Mouse (Mus musculus) cerebellum, adult 8-10 months (tissue): ENCODE results near the gene Max.

Experiments used
- DNase-seq: peaks from one replicate; pipeline ENCODE4 v3.0.0; 2022

The Max gene

DNA sequence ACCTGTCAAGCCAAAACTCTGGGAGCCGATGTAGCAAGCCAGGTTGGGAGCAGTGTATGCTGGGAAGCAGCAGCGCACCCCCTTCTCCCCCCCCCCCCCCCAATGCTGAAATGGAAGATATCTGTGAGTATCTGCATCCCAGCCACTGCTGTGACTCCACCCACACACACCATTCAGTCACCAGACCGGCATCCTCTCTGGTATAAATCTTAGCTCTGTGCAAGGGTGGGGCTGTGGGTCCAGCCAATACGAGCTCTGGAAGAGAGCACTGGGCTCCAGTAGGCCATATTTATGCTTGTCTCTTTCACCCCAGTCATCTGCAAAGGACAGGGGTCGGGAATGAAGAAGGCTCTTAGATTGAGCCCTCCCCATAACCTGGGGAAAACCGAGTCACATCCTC lies 41.6 kb downstream of the Max start:
- DNase-seq, result no peak

DNA sequence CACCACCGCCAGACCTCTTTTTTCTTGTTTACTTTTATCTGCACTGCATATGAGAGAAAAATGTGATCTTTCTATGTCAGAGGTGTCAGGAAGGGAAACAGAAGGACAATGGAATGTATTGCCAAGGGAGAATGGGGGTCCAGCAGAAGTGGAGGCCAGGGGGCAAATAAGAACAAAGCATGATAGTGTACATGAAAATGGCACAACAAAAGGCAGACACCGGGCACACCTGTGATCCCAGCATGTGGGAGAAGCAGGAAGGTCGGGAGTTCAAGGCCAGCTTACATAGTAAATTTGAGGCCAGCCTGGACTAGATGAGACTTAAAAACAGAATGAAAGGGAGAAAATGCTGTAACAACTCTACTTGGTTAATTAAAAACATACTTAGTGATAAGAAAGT lies 43.1 kb downstream of the Max start:
- no peak for DNase-seq

DNA sequence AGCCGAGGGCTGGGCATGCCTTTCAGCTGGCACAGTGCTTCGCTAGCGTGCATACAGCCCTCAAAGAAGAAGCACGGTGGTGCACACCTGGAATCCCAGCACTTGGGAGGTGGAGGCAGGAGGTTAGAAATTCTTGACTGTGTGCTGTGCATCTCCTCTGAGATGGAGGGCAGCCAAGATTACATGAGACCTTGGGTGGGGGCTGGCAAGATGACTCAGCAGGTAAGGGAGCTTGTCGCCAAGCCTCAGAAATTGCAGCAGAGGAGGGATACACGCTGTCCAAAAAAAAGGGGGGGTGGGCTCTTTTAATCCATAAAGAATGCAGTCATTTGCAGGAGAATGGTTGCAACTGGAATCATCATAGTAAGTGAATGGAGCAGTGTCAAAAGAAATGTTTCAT lies 43.9 kb downstream of the Max start:
- DNase-seq, result no peak

DNA sequence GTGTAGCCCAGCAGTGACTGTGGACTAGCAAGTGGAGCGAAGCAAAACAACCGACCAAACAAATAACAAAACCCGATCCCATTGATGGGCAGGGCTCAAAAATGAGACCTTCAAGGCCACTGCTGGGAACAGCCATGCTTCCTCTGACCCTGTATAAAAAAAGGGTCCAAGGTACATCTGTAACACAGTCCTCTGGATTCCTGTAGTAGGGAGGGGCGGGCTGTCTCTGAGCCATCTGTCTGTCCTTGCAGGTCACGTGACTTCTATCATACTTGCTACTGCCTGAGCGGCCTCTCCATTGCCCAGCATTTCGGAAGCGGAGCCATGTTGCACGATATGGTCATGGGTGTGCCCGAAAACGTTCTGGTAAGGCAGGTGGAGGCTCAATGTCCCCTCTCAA lies 45.8 kb downstream of the Max start:
- no peak for DNase-seq

DNA sequence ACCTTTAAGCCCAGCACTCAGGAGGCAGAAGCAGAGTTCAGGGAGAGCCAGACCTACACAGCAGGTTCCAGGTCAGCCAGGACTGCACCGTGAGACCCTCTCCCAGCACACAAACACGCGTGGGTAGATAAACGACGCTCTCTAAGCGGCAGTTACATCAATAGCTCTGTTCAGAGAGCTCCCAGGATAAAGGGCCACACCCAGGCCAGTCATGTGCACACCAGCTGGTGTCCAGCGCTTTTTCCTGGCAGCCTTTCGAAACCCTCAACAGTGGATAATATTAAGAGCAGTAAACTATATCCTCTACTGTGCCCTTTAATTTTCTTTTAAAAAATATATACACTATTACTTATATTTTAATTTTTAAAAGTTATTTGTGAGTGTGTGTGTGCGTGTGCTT lies 49.8 kb downstream of the Max start:
- DNase-seq, result no peak

DNA sequence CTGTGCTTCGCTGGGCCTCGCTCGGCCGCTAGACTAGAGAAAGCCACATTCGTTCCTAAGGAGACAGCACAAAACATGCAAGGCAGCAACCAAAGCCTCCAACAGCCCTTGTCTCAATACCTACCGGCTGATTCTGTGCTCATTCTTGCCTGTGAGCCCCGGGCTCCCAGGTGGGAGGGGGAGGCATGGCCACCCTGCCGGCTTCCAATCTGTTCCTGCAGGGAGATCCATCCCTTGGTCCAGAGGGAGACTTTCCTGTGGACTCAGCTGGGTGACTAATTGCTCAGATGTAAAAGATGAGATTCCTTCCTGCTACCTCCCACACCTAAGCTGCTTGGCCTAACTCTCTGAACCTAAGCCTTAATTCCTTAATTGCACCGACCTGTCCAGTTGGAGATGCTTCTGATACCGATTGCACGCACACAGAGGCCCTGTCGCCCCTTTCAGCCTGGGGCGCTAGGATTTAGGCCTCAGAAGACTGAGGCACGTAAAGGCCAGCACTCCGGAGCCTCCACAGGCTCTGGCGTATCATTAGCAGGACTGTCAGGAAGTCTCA lies 50.8 kb downstream of the Max start:
- DNase-seq, result peak; percentile 89

DNA sequence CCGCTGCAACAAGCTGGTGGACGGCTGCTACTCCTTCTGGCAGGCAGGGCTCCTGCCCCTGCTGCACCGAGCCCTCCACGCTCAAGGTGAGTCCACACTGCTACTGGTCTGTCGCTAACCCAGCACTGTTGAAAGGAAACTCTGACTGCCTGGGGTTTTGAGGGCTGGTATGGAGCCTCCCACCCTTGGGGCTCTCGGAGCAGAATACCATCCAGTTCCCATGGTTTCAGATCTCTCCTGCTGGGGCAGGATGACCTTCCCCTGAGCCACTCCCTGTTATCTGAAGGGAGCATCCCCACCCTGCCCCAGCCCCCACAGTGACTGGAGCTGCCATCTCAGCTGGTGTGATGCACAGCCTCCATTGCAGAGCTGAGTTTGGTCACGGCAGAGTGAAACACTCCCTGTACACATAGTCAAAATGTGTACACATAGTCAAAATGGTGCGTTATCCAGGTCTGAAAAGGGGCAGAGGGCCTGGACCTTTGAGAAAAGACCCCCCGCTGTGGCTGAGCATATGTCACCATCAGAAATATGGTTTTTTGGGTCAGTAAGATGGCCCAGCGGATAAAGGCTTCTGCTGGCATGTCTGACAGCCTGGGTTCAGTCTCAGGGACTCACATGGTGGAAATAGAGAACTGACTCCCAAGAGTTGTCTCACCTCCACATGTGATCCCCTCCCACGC lies 51.6 kb downstream of the Max start:
- DNase-seq, result peak; percentile 77

DNA sequence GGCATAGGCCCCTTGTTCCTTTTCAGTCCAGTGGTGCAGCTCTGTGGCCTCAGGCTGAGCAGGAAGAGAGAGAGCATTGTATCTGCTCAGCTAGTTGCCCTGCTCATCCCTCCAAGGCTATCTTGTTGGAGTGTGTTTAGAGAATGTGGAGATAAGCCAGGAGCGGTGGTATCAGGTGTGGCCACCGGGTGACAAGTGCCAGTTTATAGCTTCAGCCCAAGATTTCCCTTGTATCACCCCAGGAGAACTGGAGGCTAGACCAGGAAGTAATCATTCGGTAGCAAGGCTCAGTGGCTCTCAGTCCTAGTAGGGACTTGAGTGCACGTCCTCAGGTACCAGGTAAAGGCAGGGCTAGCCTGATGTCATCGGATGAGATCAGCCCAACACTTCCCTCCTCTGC lies 52.8 kb downstream of the Max start:
- DNase-seq, result no peak

DNA sequence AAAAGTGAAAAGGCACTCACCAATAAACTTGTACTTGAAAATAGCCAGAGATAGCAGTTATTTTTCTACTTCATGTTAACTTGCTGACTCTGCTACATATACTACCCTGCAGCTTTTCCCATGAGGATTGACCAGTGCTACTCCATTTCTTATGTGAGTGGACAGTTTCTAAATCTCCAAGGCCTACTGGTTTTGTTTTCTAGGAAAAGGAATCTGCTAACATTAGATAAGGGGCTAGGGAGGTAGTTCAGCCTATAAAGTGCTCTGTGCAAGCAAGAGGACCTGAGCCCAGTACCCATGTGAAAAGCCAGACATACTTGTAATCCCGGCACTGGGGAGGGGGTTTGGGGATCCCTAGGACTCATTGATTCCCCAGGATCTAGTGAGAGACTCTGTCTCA lies 55.7 kb downstream of the Max start:
- DNase-seq, result no peak

DNA sequence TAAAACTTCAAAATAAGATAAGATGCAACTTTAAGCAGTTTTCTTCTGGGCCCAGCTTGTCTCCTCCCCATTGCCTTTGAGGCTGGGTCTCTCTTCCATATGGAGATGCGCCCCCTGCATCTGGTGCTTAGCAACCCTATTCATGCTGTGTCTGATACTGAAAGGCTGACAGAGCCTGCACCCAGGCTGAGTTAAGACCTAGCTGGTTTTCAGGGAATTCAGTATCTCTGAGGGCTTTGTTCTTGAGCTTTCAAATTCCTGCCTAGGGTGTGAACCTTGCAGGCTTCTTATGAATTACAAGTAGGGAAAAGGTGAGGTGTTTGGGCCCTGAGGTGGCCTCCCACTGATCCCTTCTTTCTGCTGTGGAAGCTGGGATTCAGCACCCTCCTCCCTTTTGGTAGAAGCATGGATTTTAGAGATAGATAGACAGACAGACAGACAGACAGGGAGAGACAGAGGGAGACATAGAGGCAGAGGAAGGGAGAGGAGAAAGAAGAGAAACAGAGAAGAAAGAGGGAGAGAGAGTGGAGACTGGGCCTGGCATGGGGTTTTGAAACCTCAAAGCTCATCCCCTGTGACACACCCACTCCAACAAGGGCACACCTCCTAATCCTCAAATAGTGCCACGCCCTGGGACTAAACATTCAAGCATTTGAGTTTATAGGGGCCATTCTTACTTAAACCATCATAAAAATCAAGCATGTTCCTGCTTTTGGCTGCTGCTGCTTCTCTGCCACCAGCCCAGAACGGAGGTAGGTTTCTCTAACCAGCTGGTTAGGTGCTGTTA lies 60.3 kb downstream of the Max start:
- DNase-seq, result no peak

DNA sequence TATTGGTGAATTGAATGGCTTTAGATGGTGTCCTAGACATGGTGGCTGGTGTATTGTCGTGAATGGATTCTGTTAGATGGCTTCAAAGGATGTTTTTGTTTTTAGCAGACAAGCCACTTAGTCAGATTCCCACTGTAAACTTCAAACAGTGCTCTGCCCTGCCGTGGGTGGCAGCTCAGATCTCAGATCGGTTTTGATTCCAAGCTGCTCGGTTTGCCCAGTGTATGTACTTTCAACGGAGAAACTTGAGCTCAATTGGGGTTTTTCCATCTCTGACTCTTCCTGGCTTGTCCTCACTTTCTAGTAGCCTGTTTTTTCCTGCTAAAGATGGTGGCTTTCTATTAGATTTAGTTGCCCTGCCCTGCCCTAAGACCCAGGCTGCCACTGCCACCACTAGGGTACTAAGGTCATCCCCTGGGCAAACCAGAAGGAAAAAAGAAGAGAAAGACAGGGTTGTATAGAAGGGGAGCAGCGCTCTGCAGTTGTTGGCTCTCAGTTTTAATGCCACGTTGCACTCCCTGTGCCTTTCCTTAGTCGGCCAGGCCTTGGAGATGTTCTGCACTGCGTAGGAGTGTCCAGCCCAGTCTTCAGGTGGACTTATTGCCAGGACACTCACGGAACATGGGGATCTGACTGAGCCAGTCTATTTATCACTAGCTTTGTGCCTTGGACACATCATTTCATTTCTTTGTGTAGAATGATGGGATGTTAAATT lies 62.6 kb downstream of the Max start:
- no peak for DNase-seq

DNA sequence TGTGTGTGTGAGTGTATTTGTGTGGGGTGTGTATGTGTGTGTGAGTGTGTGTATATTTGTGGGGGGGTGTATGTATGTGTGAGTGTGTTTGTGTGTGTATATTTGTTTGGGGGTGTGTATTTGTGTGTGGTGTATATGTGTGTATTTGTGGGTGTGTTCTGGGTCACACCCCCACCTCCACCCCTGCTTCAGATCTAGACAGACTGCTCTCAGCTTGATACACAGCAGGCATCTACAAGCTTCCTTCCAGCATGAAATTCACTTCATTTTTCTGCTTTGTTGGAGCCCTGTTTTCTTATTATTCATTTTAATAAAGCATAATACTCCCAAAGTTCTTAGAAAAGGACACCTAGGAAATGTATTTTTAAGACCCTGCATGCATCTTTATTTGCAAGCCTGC lies 63.9 kb downstream of the Max start:
- DNase-seq, result no peak

DNA sequence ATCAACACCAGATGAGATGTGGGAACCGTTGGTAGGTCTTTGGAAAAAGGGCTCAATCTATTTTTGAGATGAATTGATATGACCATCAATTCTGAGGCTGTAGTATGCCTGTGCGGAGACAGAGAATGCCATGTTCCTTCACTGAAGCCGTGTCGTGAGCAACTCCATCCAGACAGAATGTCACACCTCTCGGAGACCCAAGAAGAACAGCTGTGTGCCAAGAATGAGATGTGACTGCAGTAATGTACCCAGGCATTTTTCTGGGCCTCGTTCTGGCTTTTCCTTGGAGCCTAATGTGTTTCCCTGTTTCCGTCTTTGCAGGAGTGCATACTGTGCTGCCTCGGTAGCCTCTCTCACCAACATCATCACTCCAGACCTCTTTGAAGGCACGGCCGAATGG lies 65.0 kb downstream of the Max start:
- no peak for DNase-seq

DNA sequence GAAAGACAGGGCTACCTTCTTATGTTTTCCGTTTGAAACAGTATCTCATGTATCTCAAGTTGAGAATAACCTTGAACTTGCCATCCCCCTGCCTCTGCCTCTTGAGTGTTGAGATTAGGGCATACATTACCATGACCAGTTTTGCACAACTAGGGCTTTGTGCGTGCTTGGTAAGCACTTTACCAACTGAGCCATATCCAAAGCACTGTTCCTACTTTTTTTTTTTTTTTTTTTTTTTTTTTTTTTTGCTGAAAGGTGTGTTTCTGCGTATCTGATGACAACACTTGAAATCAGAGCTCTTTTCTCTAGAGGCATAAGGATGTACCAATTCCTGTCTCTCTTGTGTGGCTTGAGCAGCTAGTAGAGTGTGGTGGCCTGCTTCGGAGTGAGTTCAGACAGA lies 65.4 kb downstream of the Max start:
- DNase-seq, result no peak

DNA sequence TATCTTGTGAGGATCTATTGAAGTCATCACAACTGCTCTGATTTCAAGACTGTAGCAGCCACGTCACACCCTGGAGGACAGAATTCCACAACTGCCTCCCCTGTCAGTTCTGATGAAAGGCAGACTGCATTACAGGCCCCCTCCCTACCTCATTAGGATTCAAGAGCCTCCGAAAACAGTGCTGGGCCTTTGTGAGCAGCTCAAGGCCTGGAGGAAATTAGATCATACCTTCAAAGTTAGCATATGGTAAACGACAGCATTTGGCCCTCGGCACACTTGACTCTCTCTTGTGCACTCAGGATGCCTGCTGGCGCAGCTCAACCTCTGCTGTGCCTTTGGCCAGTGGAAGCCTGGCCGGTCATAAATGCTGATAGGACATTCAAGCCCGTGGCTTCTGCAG lies 66.2 kb downstream of the Max start:
- DNase-seq, result peak; percentile 68

DNA sequence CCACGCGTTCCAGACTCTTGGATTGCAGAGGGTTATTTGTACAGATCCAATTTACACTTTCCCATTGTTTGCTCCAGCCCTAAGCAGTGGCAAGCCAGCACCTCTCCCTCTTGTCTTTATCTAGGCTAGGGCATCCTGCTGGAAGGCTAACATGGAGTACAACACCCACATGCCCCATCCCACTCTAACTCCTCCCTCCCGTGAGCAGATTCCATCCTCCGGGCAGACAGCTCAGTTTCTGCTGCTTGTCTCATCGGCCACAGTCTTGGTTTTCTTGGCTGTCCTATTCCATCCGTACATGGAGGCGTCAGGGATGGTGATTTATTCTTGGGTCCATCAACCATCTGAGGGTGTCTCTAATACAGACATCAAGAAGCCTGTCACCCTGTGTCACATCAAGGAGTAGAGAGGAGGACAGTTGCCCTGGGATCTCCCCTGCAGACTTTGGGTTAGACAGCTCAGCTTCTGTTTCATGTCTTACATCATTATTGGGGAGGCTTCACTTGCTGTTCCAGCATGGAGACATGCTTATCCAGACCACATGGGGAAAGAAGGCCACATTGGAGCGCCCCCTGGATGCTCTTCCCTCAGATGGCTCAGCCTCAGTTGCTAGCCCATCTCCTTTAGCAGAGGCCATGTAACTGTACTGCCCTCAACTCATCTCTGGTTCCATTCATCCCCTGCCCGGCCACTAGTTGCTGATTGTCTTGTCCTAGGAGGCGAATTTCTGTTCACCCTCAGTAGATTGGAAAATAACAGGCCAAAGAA lies 67.0 kb downstream of the Max start:
- no peak for DNase-seq

DNA sequence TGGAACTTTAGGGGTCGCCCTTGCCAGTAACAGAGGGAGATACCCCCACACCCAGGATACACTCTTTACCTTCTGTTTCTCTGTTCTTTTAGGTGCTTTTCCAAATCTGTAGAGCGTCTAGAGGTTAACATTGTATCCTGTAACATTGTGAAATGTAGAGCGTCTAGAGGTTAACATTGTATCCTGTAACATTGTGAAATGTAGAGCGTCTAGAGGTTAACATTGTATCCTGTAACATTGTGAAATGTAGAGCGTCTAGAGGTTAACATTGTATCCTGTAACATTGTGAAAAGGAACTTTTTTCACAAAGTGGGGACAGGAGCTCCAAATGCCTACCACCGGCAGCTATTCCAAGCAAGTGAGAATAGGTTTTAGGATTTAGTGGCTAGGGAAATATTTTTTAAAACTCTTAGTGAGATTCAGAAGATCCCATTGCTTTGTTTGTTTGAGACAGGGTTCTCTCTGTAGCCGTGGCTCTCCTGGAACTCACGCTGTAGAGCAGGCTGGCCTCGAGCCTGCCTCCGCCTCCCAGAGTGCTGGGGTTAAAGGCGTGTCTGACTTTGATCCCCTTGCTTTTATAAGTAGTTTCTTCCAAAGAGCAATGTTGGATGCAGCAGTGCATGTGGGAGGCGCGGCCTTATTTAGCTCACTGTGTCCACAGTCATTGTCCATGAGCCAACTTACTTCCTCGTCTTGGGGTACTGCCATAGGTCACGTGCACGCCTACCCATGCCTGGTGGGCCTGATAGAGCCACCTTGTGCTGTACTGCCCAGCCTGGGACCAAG lies 68.9 kb downstream of the Max start:
- DNase-seq, result no peak

DNA sequence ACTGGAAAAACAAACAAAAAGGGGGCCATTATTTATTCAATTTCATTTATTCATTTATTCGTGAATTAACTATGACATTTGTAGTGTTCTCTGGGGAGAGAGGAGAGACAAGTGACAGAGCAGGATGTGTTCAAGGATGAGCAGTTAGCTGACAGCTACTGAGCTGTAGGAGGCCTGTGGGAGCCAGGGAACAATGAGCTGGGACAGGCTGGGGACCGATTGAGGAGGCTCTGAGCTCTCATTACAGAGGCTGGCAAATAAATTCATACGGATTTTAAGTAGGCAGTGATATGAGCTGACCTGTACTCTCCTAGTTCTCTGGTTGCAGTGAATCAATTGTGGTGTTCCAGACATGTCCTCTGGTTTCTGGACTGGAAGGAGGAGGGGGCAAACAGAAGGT lies 70.8 kb downstream of the Max start:
- DNase-seq, result no peak

DNA sequence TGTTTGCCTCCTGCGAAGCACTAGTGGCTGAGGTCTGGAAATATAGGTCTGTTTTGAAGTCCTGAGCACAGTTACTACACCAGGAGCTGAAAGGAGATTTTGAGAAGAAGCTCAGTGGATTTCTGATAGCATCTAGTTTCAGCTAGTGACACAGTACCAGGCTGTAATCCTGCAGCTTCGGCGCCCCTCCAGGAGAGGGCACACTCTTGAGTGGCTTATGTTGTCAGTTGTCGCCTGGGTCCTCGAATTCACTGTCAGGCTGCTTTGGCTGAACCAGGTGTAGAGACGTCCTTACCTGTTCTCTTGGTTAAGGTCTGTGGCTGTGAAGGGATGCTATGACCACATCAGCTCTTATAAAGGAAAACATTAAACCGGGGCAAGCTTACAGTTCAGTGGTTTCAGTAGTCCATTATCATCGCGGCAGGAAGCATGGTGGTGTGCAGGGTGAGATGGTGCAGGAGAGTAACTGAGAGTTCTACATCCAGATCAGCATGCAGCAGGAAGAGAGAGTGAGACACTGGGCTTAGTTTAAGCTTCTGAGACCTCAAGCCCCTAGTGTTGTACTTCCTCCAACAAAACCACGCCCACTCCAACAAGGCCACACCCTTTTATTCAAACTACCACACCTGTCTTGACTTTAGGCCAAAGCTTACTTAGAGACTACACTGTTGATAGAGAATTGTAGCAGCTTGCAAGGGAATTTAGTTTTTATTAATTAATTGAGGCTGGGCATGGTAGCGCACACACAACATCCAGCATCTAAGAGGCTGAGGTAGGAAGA lies 72.4 kb downstream of the Max start:
- no peak for DNase-seq

DNA sequence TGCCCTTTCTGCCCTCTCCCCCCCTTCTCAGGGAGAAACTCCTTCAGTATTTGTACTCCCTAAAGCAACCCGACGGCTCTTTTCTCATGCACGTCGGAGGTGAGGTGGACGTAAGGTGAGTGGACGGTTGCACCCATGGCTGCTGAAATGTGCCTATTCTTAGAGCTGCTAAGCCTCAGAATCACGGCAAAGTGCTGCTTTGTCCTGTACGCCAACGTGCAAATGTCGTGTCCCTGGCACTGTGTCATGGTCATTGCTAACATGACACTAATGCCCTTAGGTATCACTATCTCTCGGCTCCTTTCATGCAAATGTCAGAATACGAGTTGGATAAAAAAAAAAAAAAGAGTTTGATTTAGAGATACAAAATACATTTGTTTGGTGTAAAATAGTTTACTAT lies 74.1 kb downstream of the Max start:
- no peak for DNase-seq
